Mouse (Mus musculus) thymus, adult 2 months (tissue): Measurements from ENCODE around the gene Gm20388. TPM values are rescaled to one million over a fixed set of nuclear protein-coding genes. Genes with fewer than 3 reads are reported as not detected.

Experiments
- DNase-seq: peaks from one replicate; pipeline ENCODE4 v3.0.0; 2021
- H3K27ac ChIP-seq: fragments of 200-500 bp; 2 replicates; pipeline ENCODE4 v1.5.1; 2012; ENCODE audit warnings: low read length, control low read depth; ENCODE audit not compliant: control insufficient read depth, insufficient read depth
- H3K27me3 ChIP-seq: fragments of 200-500 bp; 2 replicates; pipeline ENCODE4 v1.6.1; 2012; ENCODE audit warnings: mild to moderate bottlenecking, low read length, moderate library complexity, mixed read lengths; ENCODE audit not compliant: control insufficient read depth, insufficient read depth
- H3K36me3 ChIP-seq: fragments of 200-500 bp; 2 replicates; pipeline ENCODE4 v1.6.1; 2012; ENCODE audit warnings: mild to moderate bottlenecking, low read length, moderate library complexity; ENCODE audit not compliant: control insufficient read depth, insufficient read depth
- H3K4me1 ChIP-seq: fragments of 200-500 bp; replicated peaks from 2 replicates; pipeline ENCODE4 v1.6.1; 2012; ENCODE audit warnings: low read length; ENCODE audit not compliant: control insufficient read depth, insufficient read depth
- H3K4me3 ChIP-seq: fragments of 200-500 bp; 2 replicates; pipeline ENCODE4 v1.5.1; 2012; ENCODE audit warnings: mild to moderate bottlenecking, low read length, control low read depth, moderate library complexity; ENCODE audit not compliant: control insufficient read depth, insufficient read depth
- CTCF ChIP-seq: fragments of 200-500 bp; IDR thresholded peaks from 2 replicates; pipeline ENCODE4 v1.5.1; 2012; ENCODE audit warnings: mild to moderate bottlenecking, control low read depth, low read length, moderate library complexity, borderline replicate concordance; ENCODE audit not compliant: control insufficient read depth, poor library complexity, insufficient read depth; ENCODE audit errors: extremely low read depth
- POLR2A ChIP-seq: fragments of 200-500 bp; IDR thresholded peaks from 2 replicates; pipeline ENCODE4 v1.6.1; 2012; ENCODE audit warnings: mild to moderate bottlenecking, low read length, control low read depth, moderate library complexity; ENCODE audit not compliant: control insufficient read depth, poor library complexity, insufficient read depth; ENCODE audit errors: extremely low read depth
- WGBS: fragments of 180-500 bp; shearing (Covaris S2); methylation state at CpG from one replicate; pipeline ENCODE4 v1.1.7; 2018; 5-methylcytosine and 5-hydroxymethylcytosine counted together
- polyA plus RNA-seq: library from polyadenylated mRNA; depleted of rRNA; stranded (reverse); fragments of >200 nt; gene quantifications from 2 replicates; pipeline ENCODE4 v1.2.3, GENCODE M21; 2012

Gene Gm20388
- polyA plus RNA-seq, 1 experiment: 103 TPM

DNA sequence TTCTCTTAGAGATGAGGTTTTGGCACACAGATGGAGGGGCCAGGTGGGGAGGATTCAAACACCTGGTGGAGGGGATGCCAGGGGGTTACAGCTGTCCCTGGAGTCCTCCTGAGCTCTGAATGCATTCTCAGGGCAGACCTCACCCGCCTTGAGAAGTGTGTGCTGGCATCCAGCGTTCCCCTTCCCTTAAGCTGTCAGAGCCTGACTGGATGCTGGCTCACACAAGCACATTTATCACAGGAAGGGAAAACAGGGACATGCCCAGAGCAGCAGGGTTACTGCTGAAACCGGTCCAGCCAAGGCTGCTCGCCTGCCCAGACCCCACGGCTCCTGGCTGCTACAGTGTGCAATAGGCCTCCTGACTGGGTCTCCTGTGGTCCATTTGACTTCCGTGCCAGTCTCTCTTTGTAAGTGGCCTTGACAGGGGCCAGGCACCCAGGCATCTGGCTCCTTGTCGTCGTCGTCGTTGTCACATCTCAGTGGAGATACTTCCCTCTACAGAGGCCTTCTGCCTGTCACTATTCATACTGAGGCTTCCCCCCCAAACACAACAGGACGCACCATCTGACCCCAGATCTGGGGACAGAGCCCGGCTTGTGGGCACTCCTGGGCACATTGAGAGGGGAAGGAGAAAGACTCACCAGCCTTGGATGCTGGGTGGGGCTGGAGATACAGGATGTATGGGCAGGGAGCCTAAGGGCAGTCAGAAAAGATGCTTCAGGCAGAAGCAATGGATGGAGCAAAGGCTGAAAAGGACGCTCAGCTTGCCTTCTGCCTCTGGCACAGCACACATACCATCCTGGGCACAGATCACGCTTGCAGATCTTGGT, 2810.4 kb downstream of the Gm20388 start:
- H3K4me3 ChIP-seq: no peak overlapping the region

DNA sequence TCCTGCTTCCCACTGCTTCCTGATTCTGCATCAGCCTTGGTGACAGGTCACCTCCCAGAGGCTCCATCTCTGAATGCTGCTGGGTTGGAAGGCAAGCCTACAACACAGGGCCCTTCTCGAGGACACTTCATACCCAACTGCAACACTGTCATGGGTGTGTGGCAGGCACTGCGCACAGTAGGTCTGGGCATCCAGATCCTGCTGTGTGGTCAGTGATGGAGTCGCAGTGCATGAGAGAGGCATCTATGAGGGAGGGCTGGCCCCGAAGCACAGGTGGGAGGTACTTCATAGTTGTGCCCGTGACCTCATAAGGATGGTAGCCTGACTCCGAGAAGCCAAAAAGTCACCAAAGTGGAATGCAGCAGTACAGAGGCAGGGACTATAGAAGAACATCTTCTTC, 2814.5 kb downstream of the Gm20388 start:
- Histone ChIP-seq H3K36me3 (no peaks in the 10 kb centered on the region), H3K4me3 (no peak overlapping the region), H3K27me3 (no peaks in the 10 kb centered on the region), H3K4me1 (peaks cover 31% of the 10 kb centered on the region), H3K27ac (no peak overlapping the region)
- no peak for DNase-seq
- WGBS: 96% methylated on average over 6 of the region's 6 CpGs
- TF ChIP-seq CTCF (no peak), POLR2A (no peak)

More for the DNA sequence above, 2810.4 kb downstream of the Gm20388 start:
- H3K27ac ChIP-seq: no peak overlapping the region
- peaks cover 63% of the 10 kb centered on the region for H3K4me1 ChIP-seq
- no peak for TF ChIP-seq CTCF
- TF ChIP-seq POLR2A: no peak
- 34% methylated on average over 14 of the region's 14 CpGs for WGBS
- peak; percentile 82 for DNase-seq
- no peaks in the 10 kb centered on the region for H3K36me3 ChIP-seq
- H3K27me3 ChIP-seq: no peaks in the 10 kb centered on the region

DNA sequence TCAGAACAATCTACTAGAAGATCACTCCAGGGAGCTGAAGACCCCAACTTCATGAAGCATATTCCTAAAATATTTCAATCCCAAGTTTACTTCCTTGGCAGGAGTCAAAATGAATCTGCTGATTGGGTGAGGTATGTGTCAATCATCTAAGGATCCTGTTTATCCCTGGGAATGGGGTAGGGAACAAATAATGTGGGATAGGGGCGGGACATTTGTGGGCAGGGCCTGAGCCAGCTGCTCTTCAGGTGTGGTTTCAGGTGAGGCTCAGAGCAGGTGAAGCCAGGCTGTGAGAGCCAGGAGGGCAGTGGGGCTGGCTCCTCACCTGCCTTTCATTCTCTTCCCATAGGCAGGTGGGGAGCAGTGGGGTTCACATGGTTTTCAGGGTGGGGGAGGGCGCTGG, 2816.1 kb downstream of the Gm20388 start:
- Histone ChIP-seq H3K36me3 (no peaks in the 10 kb centered on the region), H3K27me3 (no peaks in the 10 kb centered on the region), H3K4me3 (no peak overlapping the region), H3K4me1 (peaks cover 16% of the 10 kb centered on the region), H3K27ac (no peak overlapping the region)
- 87% methylated on average over 2 of the region's 2 CpGs for WGBS
- TF ChIP-seq POLR2A: no peak
- TF ChIP-seq CTCF: no peak
- no peak for DNase-seq

GRCm38 (mm10) chr8:122727412-122727811, 2816.8 kb downstream of the Gm20388 start:
- H3K27ac ChIP-seq: peak overlapping the region; percentile 1; the same call in 1 of the 2 replicates
- TF ChIP-seq POLR2A (no peak), CTCF (no peak)
- H3K4me1 ChIP-seq: peaks cover 10% of the 10 kb centered on the region
- H3K36me3 ChIP-seq: no peaks in the 10 kb centered on the region
- no peak overlapping the region for H3K4me3 ChIP-seq
- DNase-seq: peak; percentile 58
- H3K27me3 ChIP-seq: no peaks in the 10 kb centered on the region
- 67% methylated on average over 5 of the region's 5 CpGs for WGBS

DNA sequence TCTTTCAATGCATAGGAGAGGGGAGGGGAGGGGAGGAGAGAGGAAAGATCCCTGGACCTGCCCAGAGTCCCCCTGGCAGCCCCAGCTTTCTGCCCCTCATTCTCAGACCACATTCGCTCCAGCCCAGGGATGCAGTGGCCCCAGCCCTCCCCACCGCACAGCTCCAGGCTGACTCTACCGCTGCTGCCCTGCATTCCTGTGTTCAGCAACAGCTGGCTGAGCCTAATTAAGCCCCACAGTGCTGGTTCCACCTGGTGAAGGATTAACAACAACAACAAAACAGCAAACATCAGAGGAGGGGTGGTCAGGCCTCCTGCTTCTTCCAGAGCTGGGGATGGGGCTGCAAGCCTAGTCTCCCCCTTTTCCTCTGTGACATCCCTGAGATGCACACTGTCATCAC, 2818.0 kb downstream of the Gm20388 start:
- TF ChIP-seq POLR2A (no peak), CTCF (no peak)
- Histone ChIP-seq H3K4me3 (no peak overlapping the region), H3K4me1 (peaks cover 6% of the 10 kb centered on the region), H3K27ac (no peak overlapping the region), H3K36me3 (no peaks in the 10 kb centered on the region), H3K27me3 (no peaks in the 10 kb centered on the region)
- WGBS: 98% methylated on average over 3 of the region's 3 CpGs
- DNase-seq: no peak

DNA sequence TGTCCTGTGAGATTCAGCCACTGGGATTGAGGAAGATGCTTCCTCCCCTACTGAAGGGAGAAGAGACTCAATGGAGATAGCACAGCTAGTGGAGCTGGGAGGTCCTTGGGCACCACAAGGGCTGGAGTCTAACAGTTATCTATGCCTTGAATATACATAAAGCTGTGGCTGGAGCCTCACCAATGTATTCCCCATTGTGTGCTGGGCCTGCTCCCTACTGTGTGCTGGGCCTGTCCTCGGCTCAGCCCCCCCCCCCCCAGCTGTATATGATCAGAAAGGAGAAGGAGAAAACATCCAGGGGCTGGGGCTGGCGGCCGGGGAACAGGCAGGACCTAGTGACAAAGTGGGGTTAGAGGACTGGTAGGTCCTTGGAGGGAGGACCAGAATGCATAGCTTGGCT, 2824.5 kb downstream of the Gm20388 start:
- WGBS: 78% methylated on average over 3 of the region's 3 CpGs
- Histone ChIP-seq H3K4me1 (peaks cover 42% of the 10 kb centered on the region), H3K36me3 (no peaks in the 10 kb centered on the region), H3K4me3 (no peak overlapping the region), H3K27me3 (no peaks in the 10 kb centered on the region), H3K27ac (no peak overlapping the region)
- TF ChIP-seq POLR2A: no peak
- no peak for DNase-seq
